Mouse (Mus musculus): ENCODE results near the gene Itga8.

Itga8 gene

DNA sequence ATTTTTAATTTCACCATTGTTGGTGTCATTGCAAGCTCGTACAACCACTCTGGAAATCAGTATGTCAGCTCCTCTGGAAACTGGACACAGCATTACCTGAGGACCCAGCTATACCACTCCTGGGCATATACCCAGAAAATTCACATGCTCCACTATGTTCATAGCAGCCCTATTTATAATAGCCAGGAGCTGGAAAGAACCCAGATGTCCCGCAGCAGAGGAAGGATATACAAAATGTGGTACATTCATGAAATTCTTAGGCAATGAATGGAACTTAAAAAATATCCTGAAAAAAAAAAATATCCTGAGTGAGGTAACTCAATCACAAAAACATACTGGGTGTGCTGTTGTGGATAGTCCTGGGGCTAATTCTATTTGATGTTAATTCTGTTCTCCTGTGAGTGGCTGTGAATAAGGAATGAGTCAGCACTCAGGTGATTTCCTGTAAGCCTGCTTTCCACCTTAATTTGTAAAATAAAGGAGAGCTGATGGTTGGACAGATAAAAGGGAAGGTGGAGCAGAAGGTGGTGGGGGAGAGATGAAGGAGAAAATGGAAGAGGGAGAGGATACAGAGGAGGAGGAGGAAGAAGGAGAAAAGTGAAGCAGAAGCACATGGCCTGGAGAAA, 224.3 kb downstream of the Itga8 start:
- DNase-seq: no peak

DNA sequence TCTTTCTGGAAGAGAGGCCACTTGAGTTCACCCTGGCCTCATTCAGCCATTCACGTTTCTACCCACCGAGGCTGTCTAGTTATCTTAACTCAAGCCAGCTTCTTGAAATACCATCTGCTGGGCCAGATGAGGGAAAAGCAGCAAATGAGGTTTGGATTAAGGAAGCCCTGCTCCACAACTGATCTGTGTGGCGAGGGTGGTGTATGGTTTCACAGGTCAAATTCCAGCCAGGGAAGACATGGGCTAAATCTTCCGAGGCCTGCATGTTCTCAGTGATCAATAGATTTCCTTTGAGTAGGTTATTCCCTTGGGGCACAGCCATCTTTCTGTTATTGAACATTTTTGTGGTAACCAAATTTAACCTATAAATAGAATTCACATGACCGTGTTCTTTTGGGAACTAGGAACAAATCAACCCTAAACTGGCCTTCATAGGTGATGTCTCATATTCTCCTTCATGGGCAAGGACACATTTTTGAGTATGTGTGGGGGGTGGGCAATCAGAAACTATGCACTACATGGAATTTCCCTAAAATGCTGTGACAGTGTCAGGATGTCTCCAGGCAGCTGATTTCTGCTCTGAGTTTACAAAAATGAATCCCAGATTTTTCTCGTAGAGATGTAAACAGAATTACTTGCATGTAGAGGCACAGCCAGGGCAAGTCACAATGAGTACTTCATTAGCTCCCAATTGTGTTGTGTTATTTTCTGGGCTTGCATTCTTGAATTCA, 235.9 kb downstream of the Itga8 start:
- DNase-seq: no peak

DNA sequence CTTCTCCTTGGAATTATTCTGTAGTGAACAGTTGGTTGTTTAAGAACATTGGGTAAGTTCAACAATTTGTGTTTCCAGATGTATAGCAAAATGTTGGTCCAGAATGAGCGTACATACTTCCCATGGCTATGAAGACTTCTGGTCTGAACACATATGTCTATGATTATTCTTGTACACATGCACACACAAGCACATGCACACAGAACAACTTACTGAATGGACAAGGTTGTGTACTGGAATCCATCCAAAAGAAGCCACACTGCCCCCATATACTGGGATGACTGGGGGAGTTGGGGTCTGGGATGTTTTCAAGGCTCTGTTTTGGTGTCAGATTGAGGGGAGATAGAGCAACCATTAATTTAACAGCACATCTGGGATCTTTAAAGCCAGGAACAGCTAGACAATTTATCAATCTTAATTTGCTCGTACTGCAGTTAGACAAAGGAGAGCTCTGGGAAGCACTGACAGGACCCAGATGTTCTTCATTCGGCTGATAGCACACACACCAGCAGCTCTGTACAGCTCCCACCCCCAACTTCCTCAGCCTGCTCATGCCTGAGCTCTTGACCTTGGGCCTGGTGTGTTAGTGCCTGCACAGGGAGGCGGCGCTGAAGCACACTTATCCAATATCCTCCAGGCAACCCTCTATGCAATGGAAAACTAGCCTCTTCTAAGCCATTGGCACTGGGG, 241.5 kb downstream of the Itga8 start:
- DNase-seq: no peak

All from thymus, adult 18-20 months (tissue).